Mouse (Mus musculus) heart, postnatal 4 days (tissue): ENCODE measurements at regions not wholly inside any gene's neighbourhood (a gene's known extent, or its start where the extent isn't known, plus 50 kb on each side); places are given as distances from the start of the nearest gene placed in this dataset.
"Not testable (repeated sequence)": the region's sequence is repeated elsewhere in the genome, so short reads cannot be mapped to it uniquely, and the experiment has no call there.

Experiments used
- DNase-seq: peaks from one replicate; pipeline ENCODE4 v3.0.0; 2021

GRCm38 (mm10) chr9:115422786-115423185 is 112.6 kb upstream of the Stt3b start:
- no peak for DNase-seq

- DNase-seq: no peak
Observed at GRCm38 (mm10) chr9:115426682-115427081, 116.5 kb upstream of the Stt3b start.

GRCm38 (mm10) chr9:115430271-115430670 is 120.0 kb upstream of the Stt3b start:
- DNase-seq: no peak

GRCm38 (mm10) chr9:115434696-115435095 is 124.5 kb upstream of the Stt3b start:
- DNase-seq: no peak

- DNase-seq: no peak
Observed at GRCm38 (mm10) chr9:115436301-115436700, 126.1 kb upstream of the Stt3b start.

- not testable (repeated sequence) for DNase-seq
Observed at GRCm38 (mm10) chr9:115438234-115438633, 128.0 kb upstream of the Stt3b start.

GRCm38 (mm10) chr9:115446681-115447080 is 136.5 kb upstream of the Stt3b start:
- DNase-seq: no peak

GRCm38 (mm10) chr9:115450741-115451320 is 140.6 kb upstream of the Stt3b start:
- no peak for DNase-seq

GRCm38 (mm10) chr9:115454771-115455170 is 144.6 kb upstream of the Stt3b start:
- DNase-seq: no peak

GRCm38 (mm10) chr9:115456121-115456520 is 145.9 kb upstream of the Stt3b start:
- DNase-seq: no peak

- DNase-seq: no peak
Observed at GRCm38 (mm10) chr9:115456638-115457037, 146.4 kb upstream of the Stt3b start.

GRCm38 (mm10) chr9:115457889-115458710 is 147.9 kb upstream of the Stt3b start:
- DNase-seq: no peak

GRCm38 (mm10) chr9:115459075-115459474 is 148.9 kb upstream of the Stt3b start:
- DNase-seq: not testable (repeated sequence)

GRCm38 (mm10) chr9:115465326-115465725 is 155.1 kb upstream of the Stt3b start:
- DNase-seq: no peak

- no peak for DNase-seq
Observed at GRCm38 (mm10) chr9:115468641-115469040, 158.4 kb upstream of the Stt3b start.

- DNase-seq: no peak
Observed at GRCm38 (mm10) chr9:115471582-115471981, 161.4 kb upstream of the Stt3b start.

- DNase-seq: no peak
Observed at GRCm38 (mm10) chr9:115473037-115473436, 162.8 kb upstream of the Stt3b start.

- DNase-seq: no peak
Observed at GRCm38 (mm10) chr9:115473847-115474246, 163.6 kb upstream of the Stt3b start.

GRCm38 (mm10) chr9:115474342-115474741 is 164.1 kb upstream of the Stt3b start:
- DNase-seq: no peak

- DNase-seq: no peak
Observed at GRCm38 (mm10) chr9:115476205-115476604, 166.0 kb upstream of the Stt3b start.

- DNase-seq: no peak
Observed at GRCm38 (mm10) chr9:115477556-115478220, 167.5 kb upstream of the Stt3b start.

- no peak for DNase-seq
Observed at GRCm38 (mm10) chr9:115478946-115479345, 168.7 kb upstream of the Stt3b start.

GRCm38 (mm10) chr9:115481176-115481575 is 171.0 kb upstream of the Stt3b start:
- DNase-seq: no peak

- DNase-seq: no peak
Observed at GRCm38 (mm10) chr9:115483024-115483423, 172.8 kb upstream of the Stt3b start.
